Mouse (Mus musculus): ENCODE measurements around the gene Stk11.

- no peak for TF ChIP-seq CTCF (IDR thresholded peaks at IDR 0.05; ENCODE audit: control insufficient read depth, insufficient read depth, insufficient replicate concordance, low read depth, low read length)
- TF ChIP-seq POLR2A (IDR thresholded peaks at IDR 0.05; ENCODE audit: control insufficient read depth, low read depth, low read length) = no peak
Measured at GRCm38 (mm10) chr10:80069251-80069650, 46.4 kb upstream of the Stk11 start.
